Mouse (Mus musculus) small intestine, adult 2 months (tissue): ENCODE results near the gene Pi4k2a. TPM values are rescaled to one million over a fixed set of nuclear protein-coding genes. Genes with fewer than 3 reads are reported as not detected.

Experiments
- H3K27ac ChIP-seq: fragments of 200-500 bp; 2 replicates; pipeline ENCODE4 v1.5.1; 2012; ENCODE audit warnings: low read depth, low read length, control low read depth, inconsistent platforms; ENCODE audit not compliant: insufficient read depth
- H3K27me3 ChIP-seq: fragments of 200-500 bp; 2 replicates; pipeline ENCODE4 v1.6.1; 2012; ENCODE audit warnings: mild to moderate bottlenecking, moderate library complexity, low read length, inconsistent platforms; ENCODE audit not compliant: control insufficient read depth, insufficient read depth
- H3K36me3 ChIP-seq: fragments of 200-500 bp; 2 replicates; pipeline ENCODE4 v1.6.1; 2012; ENCODE audit warnings: mild to moderate bottlenecking, low read length, control low read depth, inconsistent platforms; ENCODE audit not compliant: control insufficient read depth, insufficient read depth
- H3K4me1 ChIP-seq: fragments of 200-500 bp; 2 replicates; pipeline ENCODE4 v1.6.1; 2012; ENCODE audit warnings: low read length, inconsistent platforms, mixed read lengths; ENCODE audit not compliant: control insufficient read depth, insufficient read depth, insufficient read length
- H3K4me3 ChIP-seq: fragments of 200-500 bp; 2 replicates; pipeline ENCODE4 v1.5.1; 2012; ENCODE audit warnings: low read depth, mild to moderate bottlenecking, control low read depth, inconsistent platforms, low read length, moderate library complexity
- CTCF ChIP-seq: fragments of 200-500 bp; IDR thresholded peaks from 2 replicates; pipeline ENCODE4 v1.5.1; 2012; ENCODE audit warnings: low read depth, mild to moderate bottlenecking, control low read depth, inconsistent platforms, low read length, moderate library complexity, mixed read lengths; ENCODE audit not compliant: insufficient replicate concordance, insufficient read length; ENCODE audit errors: extremely low read depth
- POLR2A ChIP-seq: fragments of 200-500 bp; IDR thresholded peaks from 2 replicates; pipeline ENCODE4 v1.6.1; 2012; ENCODE audit warnings: low read depth, mild to moderate bottlenecking, control low read depth, inconsistent platforms, low read length, moderate library complexity
- WGBS: fragments of 180-500 bp; shearing (Covaris S2); methylation state at CpG from one replicate; pipeline ENCODE4 v1.1.7; 2018; 5-methylcytosine and 5-hydroxymethylcytosine counted together
- polyA plus RNA-seq: library from polyadenylated mRNA; depleted of rRNA; stranded (reverse); fragments of >200 nt; gene quantifications from 2 replicates; pipeline ENCODE4 v1.2.3, GENCODE M21; 2012

Gene Pi4k2a
- polyA plus RNA-seq, 1 experiment, result 33.2 TPM

GRCm38 (mm10) chr19:42104681-42105080 lies 14.4 kb downstream of the Pi4k2a start:
- Histone ChIP-seq H3K4me3 (no peak overlapping the region), H3K27ac (no peak overlapping the region), H3K27me3 (no peaks in the 10 kb centered on the region), H3K36me3 (peaks cover 41% of the 10 kb centered on the region), H3K4me1 (peaks cover 5% of the 10 kb centered on the region; the same call in 1 of the 2 replicates)
- TF ChIP-seq CTCF, result no peak
- no peak for TF ChIP-seq POLR2A
- whole genome bisulfite sequencing, result 94% methylated on average over 9 of the region's 9 CpGs

- WGBS, result 83% methylated on average over 4 of the region's 4 CpGs
- Histone ChIP-seq H3K36me3 (peaks cover 47% of the 10 kb centered on the region), H3K27me3 (no peaks in the 10 kb centered on the region), H3K4me3 (no peak overlapping the region), H3K4me1 (no peaks in the 10 kb centered on the region), H3K27ac (no peak overlapping the region)
- no peak for TF ChIP-seq POLR2A
- TF ChIP-seq CTCF, result no peak
Measured at GRCm38 (mm10) chr19:42115783-42116335, 25.6 kb downstream of the Pi4k2a start.

- WGBS, result 94% methylated on average over 9 of the region's 9 CpGs
- Histone ChIP-seq H3K27ac (no peak overlapping the region), H3K36me3 (peaks cover 55% of the 10 kb centered on the region), H3K4me3 (no peak overlapping the region), H3K4me1 (no peaks in the 10 kb centered on the region), H3K27me3 (no peaks in the 10 kb centered on the region)
- TF ChIP-seq CTCF, result no peak
- no peak for TF ChIP-seq POLR2A
Measured at GRCm38 (mm10) chr19:42118142-42118541, 27.9 kb downstream of the Pi4k2a start.

GRCm38 (mm10) chr19:42118596-42118995 lies 28.3 kb downstream of the Pi4k2a start:
- Histone ChIP-seq H3K36me3 (peaks cover 56% of the 10 kb centered on the region), H3K27ac (no peak overlapping the region), H3K4me1 (no peaks in the 10 kb centered on the region), H3K4me3 (no peak overlapping the region), H3K27me3 (no peaks in the 10 kb centered on the region)
- WGBS, result 66% methylated on average over 5 of the region's 5 CpGs
- TF ChIP-seq CTCF (no peak), POLR2A (no peak)

GRCm38 (mm10) chr19:42120451-42120850 lies 30.2 kb downstream of the Pi4k2a start:
- H3K4me3 ChIP-seq, result no peak overlapping the region
- 81% methylated on average over 8 of the region's 8 CpGs for WGBS
- no peaks in the 10 kb centered on the region for H3K27me3 ChIP-seq
- peaks cover 53% of the 10 kb centered on the region for H3K36me3 ChIP-seq
- H3K27ac ChIP-seq, result no peak overlapping the region
- no peak for TF ChIP-seq CTCF
- TF ChIP-seq POLR2A, result no peak
- H3K4me1 ChIP-seq, result no peaks in the 10 kb centered on the region; the same call in 1 of the 2 replicates

- Histone ChIP-seq H3K36me3 (peaks cover 32% of the 10 kb centered on the region), H3K27ac (no peak overlapping the region), H3K27me3 (no peaks in the 10 kb centered on the region), H3K4me1 (no peaks in the 10 kb centered on the region; the same call in 1 of the 2 replicates), H3K4me3 (no peak overlapping the region)
- TF ChIP-seq POLR2A, result no peak
- TF ChIP-seq CTCF, result no peak
- 89% methylated on average over 13 of the region's 13 CpGs for WGBS
Measured at GRCm38 (mm10) chr19:42124684-42125083, 34.4 kb downstream of the Pi4k2a start.

GRCm38 (mm10) chr19:42125501-42126218 lies 35.4 kb downstream of the Pi4k2a start:
- Histone ChIP-seq H3K4me1 (no peaks in the 10 kb centered on the region; the same call in 1 of the 2 replicates), H3K27ac (no peak overlapping the region), H3K4me3 (no peak overlapping the region), H3K36me3 (peaks cover 24% of the 10 kb centered on the region), H3K27me3 (no peaks in the 10 kb centered on the region)
- WGBS, result 84% methylated on average over 11 of the region's 11 CpGs
- TF ChIP-seq CTCF (no peak), POLR2A (no peak)
